Mouse (Mus musculus): ENCODE measurements at regions not wholly inside any gene's neighbourhood (a gene's known extent, or its start where the extent isn't known, plus 50 kb on each side); places are given as distances from the start of the nearest gene placed in this dataset.

GRCm38 (mm10) chr17:15898689-15899419 lies 68.0 kb upstream of the Rgmb start:
- TF ChIP-seq CTCF (IDR thresholded peaks at IDR 0.05; ENCODE audit: low read depth) = no peak
- TF ChIP-seq EP300 (IDR thresholded peaks at IDR 0.05; ENCODE audit: low read depth) = no peak
